Mouse (Mus musculus): Measurements from ENCODE around the gene Tnpo1. TPM values are rescaled to one million over a fixed set of nuclear protein-coding genes. Genes with fewer than 3 reads are reported as not detected.

Gene Tnpo1
- total and polyA plus RNA-seq, 2 experiments from 2014 or later = 22.6 to 63.4 TPM

DNA sequence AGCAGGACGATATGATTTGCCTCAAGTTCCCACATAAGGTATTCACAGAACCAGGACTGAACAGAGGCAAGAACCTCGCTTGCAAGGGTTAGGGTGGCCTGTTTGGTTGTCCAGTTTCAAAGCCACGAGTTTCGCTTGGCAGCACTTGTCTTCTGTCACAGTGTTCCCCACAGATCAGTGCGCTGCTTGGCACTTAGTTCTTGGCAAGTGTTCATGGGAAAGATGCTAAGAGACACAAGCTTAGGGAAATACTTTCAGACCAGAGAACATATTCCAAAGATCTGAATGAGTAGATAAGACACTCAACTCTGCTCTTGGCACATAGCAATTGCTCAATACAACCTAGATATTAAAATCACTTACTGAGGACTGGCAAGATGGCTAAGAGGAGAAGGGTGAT, 40.4 kb upstream of the Tnpo1 start:
- no peak overlapping the region for H3K27ac ChIP-seq (ENCODE audit: low read depth)

DNA sequence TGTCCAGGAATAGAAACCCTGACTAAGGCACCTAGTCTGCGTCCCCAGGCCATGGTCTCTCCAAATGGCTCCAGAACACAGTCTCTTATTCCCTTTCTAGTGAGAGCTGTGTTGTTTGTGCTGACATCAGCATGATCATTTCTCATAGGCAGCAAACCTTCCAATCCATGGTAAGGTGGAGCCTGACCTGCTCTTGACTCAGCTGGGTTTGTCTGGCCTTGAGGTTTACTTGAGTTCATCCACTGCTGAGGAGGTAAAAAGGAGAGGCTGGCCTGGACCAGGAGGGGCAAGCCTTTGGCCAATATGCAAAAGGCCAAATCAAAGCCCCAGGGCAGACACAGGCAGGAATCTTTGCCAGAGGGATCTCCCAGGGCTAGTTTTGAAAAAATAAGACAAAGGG, 37.4 kb upstream of the Tnpo1 start:
- Histone ChIP-seq H3K9ac (replicated peaks; ENCODE audit: low read depth, low read length) (no peak overlapping the region), H3K27ac (ENCODE audit: low read depth) (no peak overlapping the region), H3K4me1 (ENCODE audit: control insufficient read depth, insufficient read depth) (no peaks in the 10 kb centered on the region), H3K9me3 (replicated peaks; ENCODE audit: control insufficient read depth, low read length) (no peaks in the 10 kb centered on the region), H3K4me2 (ENCODE audit: low read depth, low read length) (no peak overlapping the region), H3K4me3 (ENCODE audit: low read depth, low read length) (no peak overlapping the region), H3K27me3 (ENCODE audit: control insufficient read depth, insufficient read depth, low read length) (no peaks in the 10 kb centered on the region), H3K36me3 (replicated peaks; ENCODE audit: control insufficient read depth, insufficient read depth, low read length) (no peaks in the 10 kb centered on the region)
- 82% methylated on average over 1 of the region's 1 CpGs for WGBS
- DNase-seq (ENCODE audit: low spot score) (no peak), ATAC-seq (ENCODE audit: insufficient read depth, low read depth) (no peak)
- TF ChIP-seq EP300 (IDR thresholded peaks at IDR 0.05; ENCODE audit: low read depth) (no peak), CTCF (IDR thresholded peaks at IDR 0.05; ENCODE audit: low read depth) (no peak)

More for the DNA sequence above, 40.4 kb upstream of the Tnpo1 start:
- ATAC-seq (ENCODE audit: insufficient read depth, low read depth) (no peak), DNase-seq (ENCODE audit: low spot score) (no peak)
- Histone ChIP-seq H3K4me2 (ENCODE audit: low read depth, low read length) (no peak overlapping the region), H3K9me3 (replicated peaks; ENCODE audit: control insufficient read depth, low read length) (no peaks in the 10 kb centered on the region), H3K9ac (replicated peaks; ENCODE audit: low read depth, low read length) (no peak overlapping the region), H3K4me1 (ENCODE audit: control insufficient read depth, insufficient read depth) (no peaks in the 10 kb centered on the region), H3K27me3 (ENCODE audit: control insufficient read depth, insufficient read depth, low read length) (no peaks in the 10 kb centered on the region), H3K36me3 (replicated peaks; ENCODE audit: control insufficient read depth, insufficient read depth, low read length) (no peaks in the 10 kb centered on the region), H3K4me3 (ENCODE audit: low read depth, low read length) (no peak overlapping the region)
- TF ChIP-seq EP300 (IDR thresholded peaks at IDR 0.05; ENCODE audit: low read depth) (no peak), CTCF (IDR thresholded peaks at IDR 0.05; ENCODE audit: low read depth) (no peak)
- WGBS = 65% methylated on average over 5 of the region's 5 CpGs

DNA sequence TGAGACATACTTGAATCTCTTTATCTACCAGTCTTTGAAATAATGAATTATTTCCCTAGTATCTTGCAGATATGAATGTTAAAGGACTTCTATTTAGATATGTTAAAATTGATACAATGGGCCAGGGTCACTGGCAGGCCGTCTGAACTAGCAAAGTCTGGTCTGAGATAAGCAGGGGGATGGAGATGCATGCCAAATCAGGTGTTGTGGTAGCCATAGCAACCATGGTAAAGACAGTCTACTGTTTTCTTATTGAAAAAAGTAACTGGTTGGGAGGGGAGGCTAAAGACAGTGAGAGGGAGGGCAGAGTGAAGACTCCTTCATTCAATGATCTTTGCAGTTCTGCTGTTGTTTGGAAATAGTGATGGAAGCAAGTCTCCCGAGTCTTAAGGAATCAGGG, 32.0 kb upstream of the Tnpo1 start:
- WGBS = 57% methylated on average over 2 of the region's 2 CpGs
- no peak overlapping the region for H3K9ac ChIP-seq (replicated peaks; ENCODE audit: low read depth, low read length)
- TF ChIP-seq EP300 (IDR thresholded peaks at IDR 0.05; ENCODE audit: low read depth) (no peak), CTCF (IDR thresholded peaks at IDR 0.05; ENCODE audit: low read depth) (no peak)
- H3K4me1 ChIP-seq (ENCODE audit: control insufficient read depth, insufficient read depth) = 0 out of 2 replicates have a peak, but pooled peaks cover 3% of the 10 kb centered on the region
- no peak for DNase-seq (ENCODE audit: low spot score)
- H3K4me2 ChIP-seq (ENCODE audit: low read depth, low read length) = no peak overlapping the region
- H3K27me3 ChIP-seq (ENCODE audit: control insufficient read depth, insufficient read depth, low read length) = no peaks in the 10 kb centered on the region
- no peaks in the 10 kb centered on the region for H3K9me3 ChIP-seq (replicated peaks; ENCODE audit: control insufficient read depth, low read length)
- no peaks in the 10 kb centered on the region for H3K36me3 ChIP-seq (replicated peaks; ENCODE audit: control insufficient read depth, insufficient read depth, low read length)
- ATAC-seq (ENCODE audit: insufficient read depth, low read depth) = no peak
- H3K4me3 ChIP-seq (ENCODE audit: low read depth, low read length) = no peak overlapping the region
- H3K27ac ChIP-seq (ENCODE audit: low read depth) = no peak overlapping the region

DNA sequence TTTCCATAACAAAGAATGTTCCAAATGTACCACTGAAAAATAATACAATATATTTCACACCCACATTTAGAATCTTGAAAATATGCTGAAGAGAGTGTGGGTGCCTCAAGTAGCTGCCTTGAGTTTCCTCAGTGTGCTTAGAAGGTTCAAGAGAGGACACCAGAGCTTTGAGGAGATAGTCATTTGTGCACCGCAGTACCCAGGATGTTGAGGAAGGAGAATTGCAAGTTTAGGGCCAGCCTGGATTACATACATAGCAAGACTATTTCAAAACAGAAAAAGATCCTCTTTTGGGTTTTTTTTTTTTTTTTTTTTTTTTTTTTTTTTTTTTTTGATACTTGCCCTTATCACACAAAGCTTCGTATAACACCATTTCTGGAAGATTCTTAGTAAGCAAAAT, 30.0 kb upstream of the Tnpo1 start:
- no peak overlapping the region for H3K4me2 ChIP-seq (ENCODE audit: low read depth, low read length)
- H3K4me1 ChIP-seq (ENCODE audit: control insufficient read depth, insufficient read depth) = 0 out of 2 replicates have a peak, but pooled peaks cover 3% of the 10 kb centered on the region
- H3K27me3 ChIP-seq (ENCODE audit: control insufficient read depth, insufficient read depth, low read length) = no peaks in the 10 kb centered on the region
- no peak for TF ChIP-seq CTCF (IDR thresholded peaks at IDR 0.05; ENCODE audit: low read depth)
- no peak for TF ChIP-seq EP300 (IDR thresholded peaks at IDR 0.05; ENCODE audit: low read depth)
- H3K9ac ChIP-seq (replicated peaks; ENCODE audit: low read depth, low read length) = no peak overlapping the region
- DNase-seq (ENCODE audit: low spot score) (no peak), ATAC-seq (ENCODE audit: insufficient read depth, low read depth) (no peak)
- H3K4me3 ChIP-seq (ENCODE audit: low read depth, low read length) = no peak overlapping the region
- H3K36me3 ChIP-seq (replicated peaks; ENCODE audit: control insufficient read depth, insufficient read depth, low read length) = no peaks in the 10 kb centered on the region
- H3K9me3 ChIP-seq (replicated peaks; ENCODE audit: control insufficient read depth, low read length) = no peaks in the 10 kb centered on the region
- 78% methylated on average over 2 of the region's 2 CpGs for WGBS
- H3K27ac ChIP-seq (ENCODE audit: low read depth) = no peak overlapping the region

DNA sequence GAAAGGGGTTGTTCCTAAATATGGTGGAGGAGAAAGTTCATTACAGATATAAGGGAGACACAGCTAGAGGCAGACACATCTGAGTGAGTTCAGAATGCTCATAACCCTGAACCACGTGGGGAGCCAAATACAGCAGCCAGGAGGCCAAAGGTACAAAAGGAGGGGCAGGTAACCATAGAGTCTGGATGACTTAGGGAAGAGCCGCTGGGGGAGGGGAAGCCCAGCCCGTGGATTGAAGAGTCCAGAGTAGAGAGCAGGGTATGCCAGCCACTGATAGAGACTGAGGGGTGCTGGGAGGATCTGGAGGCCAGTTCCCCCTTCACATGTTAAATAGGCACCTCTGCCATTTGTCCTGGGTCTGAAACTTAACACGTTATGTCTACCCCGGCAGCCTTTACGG, 29.5 kb upstream of the Tnpo1 start:
- WGBS = 61% methylated on average over 6 of the region's 6 CpGs
- TF ChIP-seq EP300 (IDR thresholded peaks at IDR 0.05; ENCODE audit: low read depth) = no peak
- no peak for TF ChIP-seq CTCF (IDR thresholded peaks at IDR 0.05; ENCODE audit: low read depth)
- no peak for ATAC-seq (ENCODE audit: insufficient read depth, low read depth)
- Histone ChIP-seq H3K4me2 (ENCODE audit: low read depth, low read length) (no peak overlapping the region), H3K9ac (replicated peaks; ENCODE audit: low read depth, low read length) (no peak overlapping the region), H3K27ac (ENCODE audit: low read depth) (no peak overlapping the region), H3K9me3 (replicated peaks; ENCODE audit: control insufficient read depth, low read length) (no peaks in the 10 kb centered on the region), H3K27me3 (ENCODE audit: control insufficient read depth, insufficient read depth, low read length) (no peaks in the 10 kb centered on the region), H3K4me1 (ENCODE audit: control insufficient read depth, insufficient read depth) (0 out of 2 replicates have a peak, but pooled peaks cover 3% of the 10 kb centered on the region), H3K36me3 (replicated peaks; ENCODE audit: control insufficient read depth, insufficient read depth, low read length) (no peaks in the 10 kb centered on the region), H3K4me3 (ENCODE audit: low read depth, low read length) (no peak overlapping the region)
- DNase-seq (ENCODE audit: low spot score) = no peak

DNA sequence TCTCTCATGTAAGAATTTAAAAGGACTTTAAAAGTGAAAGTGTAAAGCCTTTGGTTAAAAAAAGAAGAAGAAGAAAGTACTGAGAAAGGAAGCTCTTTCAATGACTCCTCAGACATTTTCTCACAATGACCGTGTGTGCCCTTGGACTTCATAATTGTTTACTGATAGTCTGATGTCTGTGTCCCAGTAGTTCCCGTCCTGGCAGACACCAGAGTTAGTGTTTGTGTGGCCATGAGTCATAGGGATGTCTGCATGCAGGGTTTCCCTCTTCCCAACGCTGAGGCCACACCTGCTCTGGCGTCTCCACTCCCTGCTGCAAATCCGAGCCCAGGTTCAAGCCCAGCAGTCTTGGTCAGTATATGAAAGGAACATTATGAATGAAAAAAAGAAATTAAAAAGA, 29.0 kb upstream of the Tnpo1 start:
- no peak for TF ChIP-seq CTCF (IDR thresholded peaks at IDR 0.05; ENCODE audit: low read depth)
- TF ChIP-seq EP300 (IDR thresholded peaks at IDR 0.05; ENCODE audit: low read depth) = no peak
- H3K9me3 ChIP-seq (replicated peaks; ENCODE audit: control insufficient read depth, low read length) = no peaks in the 10 kb centered on the region
- H3K27me3 ChIP-seq (ENCODE audit: control insufficient read depth, insufficient read depth, low read length) = no peaks in the 10 kb centered on the region
- ATAC-seq (ENCODE audit: insufficient read depth, low read depth) (peak; percentile 41), DNase-seq (ENCODE audit: low spot score) (peak; percentile 25)
- 0 out of 2 replicates have a peak, but pooled peaks cover 3% of the 10 kb centered on the region for H3K4me1 ChIP-seq (ENCODE audit: control insufficient read depth, insufficient read depth)
- no peak overlapping the region for H3K4me2 ChIP-seq (ENCODE audit: low read depth, low read length)
- H3K36me3 ChIP-seq (replicated peaks; ENCODE audit: control insufficient read depth, insufficient read depth, low read length) = no peaks in the 10 kb centered on the region
- 15% methylated on average over 5 of the region's 5 CpGs for WGBS
- H3K4me3 ChIP-seq (ENCODE audit: low read depth, low read length) = no peak overlapping the region
- H3K27ac ChIP-seq (ENCODE audit: low read depth) = no peak overlapping the region
- no peak overlapping the region for H3K9ac ChIP-seq (replicated peaks; ENCODE audit: low read depth, low read length)
